ENCODE assay signal across 10 mouse cellular contexts in the genomic region with DNA sequence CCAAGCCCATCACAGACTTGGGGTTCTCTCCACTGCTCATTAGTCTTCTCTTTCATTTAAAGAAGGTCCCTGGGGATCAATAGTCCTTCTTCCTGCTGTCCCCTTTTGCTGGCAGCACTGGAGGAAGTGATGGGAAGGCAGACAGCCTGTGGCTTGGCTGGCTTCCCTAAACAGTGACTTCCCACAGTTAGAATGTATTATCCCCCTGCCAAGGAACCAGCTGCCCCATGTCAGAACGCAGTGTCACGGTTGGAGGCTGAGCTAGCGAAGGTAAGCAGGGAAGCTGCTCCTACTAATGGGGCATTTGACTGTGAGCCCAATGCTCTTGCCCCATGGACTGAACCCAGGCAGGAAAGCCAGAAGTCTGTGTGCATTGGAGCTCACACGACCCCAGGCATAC.
DNase-seq lines count a peak whose midpoint lies in the region; ATAC-seq and TF ChIP-seq lines count a peak whose summit lies in the region.
"Had no signal": no experiment of that assay in that cellular context is flagged by ENCODE, and none has a peak within 500 bp of the region (broad histone marks: within the 10 kb centered on the region; RNA-seq: fewer than 3 reads in every experiment).

No protein-coding gene starts in this region.

- H3K4me2 ChIP-seq in hindbrain, embryonic 14.5 days (replicated peaks), result no peak overlapping the region
- H3K4me2 ChIP-seq in hindbrain, embryonic 11.5 days (replicated peaks; ENCODE audit: low read depth, low read length), result no peak overlapping the region
- H3K4me2 ChIP-seq: embryonic facial prominence, embryonic 15.5 days had no signal

- TF ChIP-seq POLR2A in cerebellum, adult 2 months (IDR thresholded peaks at IDR 0.05; ENCODE audit: borderline replicate concordance, insufficient read depth, low read length), result no peak
- TF ChIP-seq POLR2A in thymus, adult 2 months (IDR thresholded peaks at IDR 0.05; ENCODE audit: control insufficient read depth, extremely low read depth, insufficient read depth, low read length, poor library complexity), result no peak

- H3K9me3 ChIP-seq in hindbrain, embryonic 14.5 days (ENCODE audit: control insufficient read depth, low read length), result no peaks in the 10 kb centered on the region
- H3K9me3 ChIP-seq in hindbrain, embryonic 11.5 days (ENCODE audit: control insufficient read depth, low read length), result no peaks in the 10 kb centered on the region
- H3K9me3 ChIP-seq: embryonic facial prominence, embryonic 15.5 days had no signal

- no peak overlapping the region for H3K4me3 ChIP-seq in hindbrain, embryonic 14.5 days (replicated peaks; ENCODE audit: low read length)
- H3K4me3 ChIP-seq in hindbrain, embryonic 11.5 days (ENCODE audit: low read depth, low read length), result no peak overlapping the region
- H3K4me3 ChIP-seq in cerebellum, adult 2 months (replicated peaks; ENCODE audit: insufficient read depth, low read depth, low read length), result no peak overlapping the region
- H3K4me3 ChIP-seq in thymus, adult 2 months (ENCODE audit: control insufficient read depth, insufficient read depth, low read length), result no peak overlapping the region
- H3K4me3 ChIP-seq: embryonic facial prominence, embryonic 15.5 days had no signal

- intact Hi-C loops in heart, postnatal 36 days (cut with DNase I), result no loop called here
- intact Hi-C loops in gastrocnemius, postnatal 36 days (cut with DNase I), result no loop called here

- 48% methylated on average over 4 of the region's 4 CpGs for WGBS in hindbrain, embryonic 14.5 days
- WGBS in hindbrain, embryonic 11.5 days, result 75% methylated on average over 4 of the region's 4 CpGs
- 3% methylated on average over 4 of the region's 4 CpGs for WGBS in cerebellum, adult 2 months
- WGBS in thymus, adult 2 months, result 71% methylated on average over 4 of the region's 4 CpGs

- H3K9ac ChIP-seq in hindbrain, embryonic 14.5 days, result no peak overlapping the region
- H3K9ac ChIP-seq in hindbrain, embryonic 11.5 days (ENCODE audit: low read depth, low read length), result no peak overlapping the region
- H3K9ac ChIP-seq: embryonic facial prominence, embryonic 15.5 days had no signal

- no peaks in the 10 kb centered on the region for H3K36me3 ChIP-seq in hindbrain, embryonic 14.5 days (replicated peaks; ENCODE audit: control insufficient read depth, insufficient read depth)
- no peaks in the 10 kb centered on the region for H3K36me3 ChIP-seq in hindbrain, embryonic 11.5 days (ENCODE audit: control insufficient read depth, insufficient read depth, low read length)
- H3K36me3 ChIP-seq in thymus, adult 2 months (ENCODE audit: control insufficient read depth, insufficient read depth, low read length), result no peaks in the 10 kb centered on the region
- H3K36me3 ChIP-seq: embryonic facial prominence, embryonic 15.5 days had no signal

- no peaks in the 10 kb centered on the region for H3K27me3 ChIP-seq in hindbrain, embryonic 14.5 days (ENCODE audit: control insufficient read depth, insufficient read depth, low read length)
- H3K27me3 ChIP-seq in hindbrain, embryonic 11.5 days (ENCODE audit: control insufficient read depth, insufficient read depth, low read length), result no peaks in the 10 kb centered on the region
- H3K27me3 ChIP-seq in cerebellum, adult 2 months (ENCODE audit: control insufficient read depth, insufficient read depth, low read length), result 0 out of 2 replicates have a peak, but pooled peaks cover 1% of the 10 kb centered on the region
- H3K27me3 ChIP-seq in thymus, adult 2 months (ENCODE audit: control insufficient read depth, insufficient read depth, low read length), result no peaks in the 10 kb centered on the region
- H3K27me3 ChIP-seq: embryonic facial prominence, embryonic 15.5 days had no signal

- no peak for TF ChIP-seq CTCF in cerebellum, adult 2 months (IDR thresholded peaks at IDR 0.05; ENCODE audit: borderline replicate concordance, insufficient read depth, low read depth, low read length)
- no peak for TF ChIP-seq CTCF in thymus, adult 2 months (IDR thresholded peaks at IDR 0.05; ENCODE audit: borderline replicate concordance, control insufficient read depth, extremely low read depth, insufficient read depth, low read length, poor library complexity)

- H3K4me1 ChIP-seq in hindbrain, embryonic 14.5 days (replicated peaks; ENCODE audit: control insufficient read depth, insufficient read depth, low read length), result no peaks in the 10 kb centered on the region
- H3K4me1 ChIP-seq in hindbrain, embryonic 11.5 days (replicated peaks; ENCODE audit: control insufficient read depth, insufficient read depth, low read length), result no peaks in the 10 kb centered on the region
- H3K4me1 ChIP-seq in cerebellum, adult 2 months (ENCODE audit: control insufficient read depth, insufficient read depth, low read length), result peaks cover 10% of the 10 kb centered on the region
- H3K4me1 ChIP-seq in thymus, adult 2 months (replicated peaks; ENCODE audit: control insufficient read depth, insufficient read depth, low read length), result no peaks in the 10 kb centered on the region
- H3K4me1 ChIP-seq: embryonic facial prominence, embryonic 15.5 days had no signal

- H3K27ac ChIP-seq in hindbrain, embryonic 14.5 days, result no peak overlapping the region
- H3K27ac ChIP-seq in hindbrain, embryonic 11.5 days (ENCODE audit: low read depth, low read length), result no peak overlapping the region
- H3K27ac ChIP-seq in cerebellum, adult 2 months (ENCODE audit: insufficient read depth, low read length), result no peak overlapping the region
- no peak overlapping the region for H3K27ac ChIP-seq in thymus, adult 2 months (ENCODE audit: control insufficient read depth, insufficient read depth, low read length)
- H3K27ac ChIP-seq: embryonic facial prominence, embryonic 15.5 days; macrophage had no signal

- DNase-seq in hindbrain, embryonic 14.5 days (ENCODE audit: low spot score), result peak; percentile 62
- no peak for DNase-seq in hindbrain, embryonic 11.5 days (ENCODE audit: low spot score)
- peak; percentile 54 to 79 for DNase-seq in cerebellum, adult 2 months
- peak; percentile 66 to 72 for DNase-seq in heart, postnatal 36 days
- DNase-seq in lung, postnatal 14 days, result peak; percentile 80
- DNase-seq in yolk sac, embryonic 10.5 days (ENCODE audit: low spot score), result no peak
- no peak for DNase-seq in thymus, adult 2 months
- no peak for DNase-seq in gastrocnemius, postnatal 36 days

- ATAC-seq in hindbrain, embryonic 14.5 days (ENCODE audit: low FRiP score), result peak; percentile 73; the same call in 1 of the 2 replicates
- no peak for ATAC-seq in hindbrain, embryonic 11.5 days (ENCODE audit: low FRiP score)

Comparison
In these comparisons a context has a peak if more than half of its experiments do, and no peak if none do; other contexts are left out.
1. DNase-seq: peak in hindbrain, embryonic 14.5 days (single experiment), cerebellum, adult 2 months (2 of 2), heart, postnatal 36 days (2 of 2) and lung, postnatal 14 days (single experiment); none in hindbrain, embryonic 11.5 days (single experiment), yolk sac, embryonic 10.5 days (single experiment), thymus, adult 2 months (single experiment) and gastrocnemius, postnatal 36 days (0 of 2).